In the genomic region with DNA sequence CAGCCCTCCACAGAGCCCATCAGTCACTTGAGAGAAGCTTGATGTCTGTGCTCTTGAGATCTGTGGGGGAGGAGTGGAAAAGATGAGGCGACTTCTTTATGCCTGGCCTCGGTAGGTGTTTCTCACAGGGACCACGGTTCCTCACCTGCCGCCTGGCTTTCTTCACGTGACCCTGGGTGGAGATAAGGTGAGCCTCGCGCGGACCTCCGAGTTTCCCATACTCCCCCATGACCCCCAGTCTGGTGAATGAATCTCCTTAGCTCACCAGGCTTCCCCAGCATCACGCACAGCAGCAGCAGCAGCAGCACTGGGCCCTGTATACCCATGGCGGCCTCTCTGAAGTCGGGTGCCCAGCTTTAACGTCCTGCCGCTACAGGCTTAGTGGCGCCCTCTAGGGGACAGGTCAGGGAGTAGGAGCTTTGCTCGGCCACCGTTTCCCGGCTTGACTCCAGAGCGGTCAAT, we compare ENCODE assay signal across 9 mouse cellular contexts. TPM values are rescaled to one million over a fixed set of nuclear protein-coding genes. Genes with fewer than 3 reads are reported as not detected.
DNase-seq lines count a peak whose midpoint lies in the region; ATAC-seq and TF ChIP-seq lines count a peak whose summit lies in the region.
"Had no signal": no experiment of that assay in that cellular context is flagged by ENCODE, and none has a peak within 500 bp of the region (broad histone marks: within the 10 kb centered on the region; RNA-seq: fewer than 3 reads in every experiment).

A gene (plus strand): TSS at position 44 of the 462 bp plus-strand sequence.
A gene (minus strand): TSS at position 361 of the 462 bp plus-strand sequence.

- TF ChIP-seq RAD21 in CH12.LX (IDR thresholded peaks at IDR 0.05; ENCODE audit: low read depth, low read length), result peak; percentile 48

- WGBS in embryonic facial prominence, embryonic 10.5 days, result 14% methylated on average over 19 of the region's 19 CpGs
- 16% methylated on average over 19 of the region's 19 CpGs for WGBS in heart, embryonic 15.5 days

- no peak for TF ChIP-seq EP300 in CH12.LX (IDR thresholded peaks at IDR 0.05; ENCODE audit: low read length)

- TF ChIP-seq POLR2A in CH12.LX (IDR thresholded peaks at IDR 0.05; ENCODE audit: low read depth, low read length), result no peak

- H3K4me1 ChIP-seq in CH12.LX (ENCODE audit: control insufficient read depth in 1 of 2, insufficient read depth in 2 of 2), result peaks cover 4 to 5% of the 10 kb centered on the region in 2 experiments; a peak in 1 of 4 replicates
- H3K4me1 ChIP-seq in embryonic facial prominence, embryonic 10.5 days, result 0 out of 2 replicates have a peak, but pooled peaks cover 10% of the 10 kb centered on the region
- H3K4me1 ChIP-seq in heart, embryonic 15.5 days (replicated peaks), result 0 out of 2 replicates have a peak, but pooled peaks cover 2% of the 10 kb centered on the region

- H3K36me3 ChIP-seq in CH12.LX (replicated peaks in 1 of 2; ENCODE audit: control insufficient read depth in 1 of 2, insufficient read depth in 1 of 2, low read length in 1 of 2), result no peaks in the 10 kb centered on the region
- H3K36me3 ChIP-seq in embryonic facial prominence, embryonic 10.5 days (replicated peaks), result no peaks in the 10 kb centered on the region
- H3K36me3 ChIP-seq in heart, embryonic 15.5 days, result no peaks in the 10 kb centered on the region

- TF ChIP-seq CTCF in CH12.LX (conservative IDR thresholded peaks at IDR 0.05 in 1 of 2, IDR thresholded peaks at IDR 0.05 in 1 of 2; ENCODE audit: low read depth in 2 of 2, low read length in 2 of 2), result peak; percentile 35 to 76; a peak in 3 of 4 replicates

- H3K4me3 ChIP-seq in CH12.LX (replicated peaks in 1 of 3; ENCODE audit: low read depth in 2 of 3, low read length in 2 of 3, poor library complexity in 1 of 3), result peak within 1 kb of the TSS in 1 of 3 experiments; percentile 11
- H3K4me3 ChIP-seq in embryonic facial prominence, embryonic 10.5 days, result peak within 1 kb of the TSS; percentile 48
- 0 out of 2 replicates have a peak within 1 kb of the TSS, but pooled peaks have one; percentile 0 for H3K4me3 ChIP-seq in heart, embryonic 15.5 days

- peak; percentile 29 for ATAC-seq in heart, embryonic 15.5 days (replicated peaks; ENCODE audit: insufficient number of reproducible peaks, insufficient read depth, low FRiP score, low read depth)
- ATAC-seq in megakaryocyte, adult 5-6 weeks (ENCODE audit: poor library complexity, severe bottlenecking), result peak; percentile 83

- no peaks in the 10 kb centered on the region for H3K79me2 ChIP-seq in CH12.LX (replicated peaks; ENCODE audit: control insufficient read depth, extremely low read depth, insufficient read depth, poor library complexity, severe bottlenecking)

- peak within 1 kb of the TSS; percentile 13; the same call in 1 of the 2 replicates for H3K4me2 ChIP-seq in CH12.LX (ENCODE audit: insufficient read depth, low read depth, poor library complexity, severe bottlenecking)
- peak within 1 kb of the TSS; percentile 42 for H3K4me2 ChIP-seq in heart, embryonic 15.5 days

- H3K27ac ChIP-seq in CH12.LX (ENCODE audit: insufficient read depth, low read depth), result no peak within 1 kb of the TSS
- H3K27ac ChIP-seq in embryonic facial prominence, embryonic 10.5 days (replicated peaks), result peak within 1 kb of the TSS; percentile 37
- H3K27ac ChIP-seq in heart, embryonic 15.5 days, result no peak within 1 kb of the TSS

- dilution Hi-C loops in CH12.LX (cut with MboI; ENCODE audit: extremely low pct_ligation_motif_present, extremely low pct_unique_long_range_greater_than_20kb, low sequenced_read_pairs), result no loop called here

- no peaks in the 10 kb centered on the region for H3K9me3 ChIP-seq in CH12.LX (replicated peaks; ENCODE audit: low read length)
- H3K9me3 ChIP-seq in embryonic facial prominence, embryonic 10.5 days, result no peaks in the 10 kb centered on the region
- no peaks in the 10 kb centered on the region for H3K9me3 ChIP-seq in heart, embryonic 15.5 days (replicated peaks)

- no peak within 1 kb of the TSS for H3K9ac ChIP-seq in CH12.LX (ENCODE audit: insufficient read depth, low read depth)
- no peak within 1 kb of the TSS for H3K9ac ChIP-seq in heart, embryonic 15.5 days

- in situ Hi-C loops in CH12.LX (cut with MboI; ENCODE audit: low pct_ligation_motif_present, low pct_unique_long_range_greater_than_20kb, low sequenced_read_pairs), result no loop called here

- peak; percentile 48 for DNase-seq in CH12.LX (ENCODE audit: extremely low read depth)
- peak; percentile 52 to 63 for DNase-seq in adrenal gland, adult 18-20 months (ENCODE audit: low spot score in 2 of 2)
- peak; percentile 79 for DNase-seq in embryonic facial prominence, embryonic 10.5 days (ENCODE audit: low spot score)
- DNase-seq in kidney, postnatal 14 days, result peak; percentile 42
- peak; percentile 34 to 56 for DNase-seq in spleen, postnatal 14 days (ENCODE audit: low spot score in 2 of 2)
- no peak for DNase-seq in layer of hippocampus, adult 9-11 months

- H3K27me3 ChIP-seq in CH12.LX (replicated peaks), result no peaks in the 10 kb centered on the region
- peaks cover 17% of the 10 kb centered on the region for H3K27me3 ChIP-seq in embryonic facial prominence, embryonic 10.5 days (replicated peaks; ENCODE audit: low read depth, poor library complexity, severe bottlenecking)
- H3K27me3 ChIP-seq in heart, embryonic 15.5 days, result peaks cover 13% of the 10 kb centered on the region

TF ChIP-seq in CH12.LX, 34 proteins besides CTCF, POLR2A, EP300 and RAD21:
- TF ChIP-seq MAX (IDR thresholded peaks at IDR 0.05; ENCODE audit: low read length) (0 out of 2 replicates have a peak, but pooled peaks have one; percentile 35), CHD2 (IDR thresholded peaks at IDR 0.05; ENCODE audit: low read length) (no peak), TCF12 (IDR thresholded peaks at IDR 0.05; ENCODE audit: low read depth, low read length) (0 out of 2 replicates have a peak, but pooled peaks have one; percentile 37), MAZ (IDR thresholded peaks at IDR 0.05; ENCODE audit: low read depth, low read length) (no peak), USF1 (IDR thresholded peaks at IDR 0.05; ENCODE audit: low read depth, low read length) (peak; percentile 31; the same call in 1 of the 2 replicates), ZC3H11A (IDR thresholded peaks at IDR 0.05; ENCODE audit: low read depth, low read length) (no peak), BHLHE40 (IDR thresholded peaks at IDR 0.05; ENCODE audit: low read depth, low read length) (peak; percentile 82), CHD1 (IDR thresholded peaks at IDR 0.05; ENCODE audit: low read depth, low read length) (no peak), MAFK (IDR thresholded peaks at IDR 0.05; ENCODE audit: insufficient replicate concordance, low read length) (no peak), SMC3 (IDR thresholded peaks at IDR 0.05; ENCODE audit: low read depth, low read length) (peak; percentile 40)

RNA-seq across cellular contexts. Expression of the first gene that starts in this region (rescaled TPM):
- total RNA-seq in CH12.LX (2012; rRNA removed) (not detected in 2 replicates), CH12.LX (2014; rRNA removed) (not detected in 2 replicates)
- not detected in 2 replicates for polyA plus RNA-seq in CH12.LX (2012; ENCODE audit: insufficient read length, low read depth)
- total RNA-seq in adrenal gland, adult 18-20 months (2021), result not detected
- polyA plus RNA-seq in embryonic facial prominence, embryonic 10.5 days (2016; fragmentation: Nextera tagmentation; extraction: Ambion mirVana), result 0.45 TPM in 1 of 2 replicates, not detected in the other
- polyA plus RNA-seq in heart, embryonic 15.5 days (2015; fragmentation: Nextera tagmentation; extraction: Ambion mirVana), result not detected in 2 replicates
- not detected in 2 replicates for total RNA-seq in megakaryocyte, adult 5-6 weeks (2015)
- total RNA-seq in megakaryocyte, adult 5-6 weeks (2017), result not detected in 2 replicates
- total RNA-seq: heart, postnatal 36 days had no signal

RNA-seq across cellular contexts. Expression of the second gene that starts in this region (rescaled TPM):
- 0.46 and 1.0 TPM in 2 replicates for total RNA-seq in CH12.LX (2012; rRNA removed)
- 0.16 TPM in 2 replicates for total RNA-seq in CH12.LX (2014; rRNA removed)
- 0.22 and 0.24 TPM in 2 replicates for polyA plus RNA-seq in CH12.LX (2012; ENCODE audit: insufficient read length, low read depth)
- total RNA-seq in adrenal gland, adult 18-20 months (2021), result under 1 TPM; 0.60 to 0.74 TPM
- 3.2 and 3.6 TPM in 2 replicates for polyA plus RNA-seq in embryonic facial prominence, embryonic 10.5 days (2016; fragmentation: Nextera tagmentation; extraction: Ambion mirVana)
- polyA plus RNA-seq in heart, embryonic 15.5 days (2015; fragmentation: Nextera tagmentation; extraction: Ambion mirVana), result 0.06 and 0.33 TPM in 2 replicates
- total RNA-seq in megakaryocyte, adult 5-6 weeks (2015), result not detected in 2 replicates
- not detected in 2 replicates for total RNA-seq in megakaryocyte, adult 5-6 weeks (2017)
- total RNA-seq: heart, postnatal 36 days had no signal

Comparison
In these comparisons a context has a peak if more than half of its experiments do, and no peak if none do; other contexts are left out.
1. Peak in DNase-seq in adrenal gland, adult 18-20 months; RNA of the genes that start here not detected or under 1 TPM.
2. Peak in ATAC-seq, H3K4me3 ChIP-seq and H3K4me2 ChIP-seq in heart, embryonic 15.5 days; RNA of the genes that start here not detected or under 1 TPM.
3. Peak in ATAC-seq in megakaryocyte, adult 5-6 weeks; RNA of the genes that start here not detected or under 1 TPM.